In the genomic region with DNA sequence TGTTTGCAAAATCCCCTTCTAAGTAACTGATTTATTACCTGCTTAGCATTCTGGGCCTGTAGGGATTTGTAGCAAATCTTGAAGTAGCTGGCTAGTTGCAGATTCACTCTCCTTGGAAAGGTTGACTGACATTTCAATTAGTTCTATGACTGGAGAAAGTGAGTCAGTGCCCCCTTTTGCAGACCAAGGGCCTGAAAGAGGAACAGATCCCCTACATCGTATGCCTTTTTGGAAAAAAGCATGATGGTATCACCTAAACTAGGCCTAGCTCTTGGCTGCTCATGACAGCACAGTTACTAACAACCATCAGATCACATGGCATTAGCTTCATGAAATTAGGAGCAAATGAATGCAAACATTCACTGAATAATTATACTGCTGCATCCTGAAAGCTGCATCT, we compare ENCODE assay signal across 20 mouse cellular contexts. TPM values are rescaled to one million over a fixed set of nuclear protein-coding genes. Genes with fewer than 3 reads are reported as not detected.
DNase-seq lines count a peak whose midpoint lies in the region; TF ChIP-seq lines count a peak whose summit lies in the region.
"Had no signal": no experiment of that assay in that cellular context is flagged by ENCODE, and none has a peak within 500 bp of the region (broad histone marks: within the 10 kb centered on the region; RNA-seq: fewer than 3 reads in every experiment).

No protein-coding gene starts in this region.

- no peak overlapping the region for H3K27ac ChIP-seq in CH12.LX (ENCODE audit: insufficient read depth, low read depth)
- H3K27ac ChIP-seq in limb, embryonic 10.5 days = no peak overlapping the region

- H3K4me2 ChIP-seq in CH12.LX (ENCODE audit: insufficient read depth, low read depth, poor library complexity, severe bottlenecking) = no peak overlapping the region

- no peak for TF ChIP-seq POLR2A in CH12.LX (IDR thresholded peaks at IDR 0.05; ENCODE audit: low read depth, low read length)

- no peaks in the 10 kb centered on the region for H3K27me3 ChIP-seq in CH12.LX (replicated peaks)
- H3K27me3 ChIP-seq in limb, embryonic 10.5 days (ENCODE audit: low read depth, poor library complexity, severe bottlenecking) = peaks cover 88% of the 10 kb centered on the region

- TF ChIP-seq EP300 in CH12.LX (IDR thresholded peaks at IDR 0.05; ENCODE audit: low read length) = peak; percentile 50

- DNase-seq in CH12.LX (ENCODE audit: extremely low read depth) = peak; percentile 53
- DNase-seq in limb, embryonic 10.5 days (ENCODE audit: low spot score) = no peak
- DNase-seq: adrenal gland, adult 2 months; adrenal gland, adult 8-10 months; adrenal gland, postnatal 10 days; adrenal gland, postnatal 14 days; adrenal gland, postnatal 25 days; adrenal gland, postnatal 36 days; B cell, adult 2 months; cerebellum, adult 11 months; cerebellum, adult 11-12 months; cerebellum, adult 18-20 months; cerebellum, adult 2 months; cerebellum, adult 8-10 months had no signal

- no peak overlapping the region for H3K4me3 ChIP-seq in CH12.LX (replicated peaks in 1 of 3; ENCODE audit: low read depth in 2 of 3, low read length in 2 of 3, poor library complexity in 1 of 3)
- H3K4me3 ChIP-seq in limb, embryonic 10.5 days = no peak overlapping the region

- TF ChIP-seq RAD21 in CH12.LX (IDR thresholded peaks at IDR 0.05; ENCODE audit: low read depth, low read length) = no peak

- H3K9ac ChIP-seq in CH12.LX (ENCODE audit: insufficient read depth, low read depth) = no peak overlapping the region

- H3K9me3 ChIP-seq in CH12.LX (replicated peaks; ENCODE audit: low read length) = no peaks in the 10 kb centered on the region
- no peaks in the 10 kb centered on the region for H3K9me3 ChIP-seq in limb, embryonic 10.5 days (replicated peaks)
- H3K9me3 ChIP-seq: G1E had no signal

- no peak for TF ChIP-seq CTCF in CH12.LX (conservative IDR thresholded peaks at IDR 0.05 in 1 of 2, IDR thresholded peaks at IDR 0.05 in 1 of 2; ENCODE audit: low read depth in 2 of 2, low read length in 2 of 2)

- peaks cover 0 to 11% of the 10 kb centered on the region in 2 experiments; a peak in 2 of 4 replicates for H3K4me1 ChIP-seq in CH12.LX (ENCODE audit: control insufficient read depth in 1 of 2, insufficient read depth in 2 of 2)
- no peaks in the 10 kb centered on the region for H3K4me1 ChIP-seq in limb, embryonic 10.5 days

- 92% methylated on average over 1 of the region's 1 CpGs for WGBS in limb, embryonic 10.5 days

- in situ Hi-C loops in CH12.LX (cut with MboI; ENCODE audit: low pct_ligation_motif_present, low pct_unique_long_range_greater_than_20kb, low sequenced_read_pairs) = loop anchor here (25.0 kb wide), 1 partner anchor 328 kb away; no protein-coding TSS in a partner anchor

- dilution Hi-C loops in CH12.LX (cut with MboI; ENCODE audit: extremely low pct_ligation_motif_present, extremely low pct_unique_long_range_greater_than_20kb, low sequenced_read_pairs) = no loop called here

- H3K36me3 ChIP-seq in CH12.LX (replicated peaks in 1 of 2; ENCODE audit: control insufficient read depth in 1 of 2, insufficient read depth in 1 of 2, low read length in 1 of 2) = no peaks in the 10 kb centered on the region
- no peaks in the 10 kb centered on the region for H3K36me3 ChIP-seq in limb, embryonic 10.5 days
- H3K36me3 ChIP-seq: G1E had no signal

- no peaks in the 10 kb centered on the region for H3K79me2 ChIP-seq in CH12.LX (replicated peaks; ENCODE audit: control insufficient read depth, extremely low read depth, insufficient read depth, poor library complexity, severe bottlenecking)

TF ChIP-seq in CH12.LX, 34 proteins besides CTCF, POLR2A, EP300 and RAD21:
- TF ChIP-seq JUN (IDR thresholded peaks at IDR 0.05; ENCODE audit: insufficient read depth, low read depth, low read length) (peak; percentile 42; the same call in 1 of the 2 replicates), BHLHE40 (IDR thresholded peaks at IDR 0.05; ENCODE audit: low read depth, low read length) (0 out of 2 replicates have a peak, but pooled peaks have one; percentile 12), MAZ (IDR thresholded peaks at IDR 0.05; ENCODE audit: low read depth, low read length) (no peak), MAX (IDR thresholded peaks at IDR 0.05; ENCODE audit: low read length) (no peak), JUND (conservative IDR thresholded peaks at IDR 0.05; ENCODE audit: low read depth, low read length) (peak; percentile 76), MEF2A (IDR thresholded peaks at IDR 0.05; ENCODE audit: borderline replicate concordance, low read depth, low read length) (peak; percentile 77; the same call in 1 of the 2 replicates), IRF4 (IDR thresholded peaks at IDR 0.05; ENCODE audit: low read depth, low read length) (peak; percentile 44; the same call in 1 of the 2 replicates), PAX5 (IDR thresholded peaks at IDR 0.05; ENCODE audit: low read length) (no peak), ETS1 (conservative IDR thresholded peaks at IDR 0.05; ENCODE audit: low read depth, low read length) (peak; percentile 59), SMC3 (IDR thresholded peaks at IDR 0.05; ENCODE audit: low read depth, low read length) (no peak), MXI1 (IDR thresholded peaks at IDR 0.05; ENCODE audit: low read depth, low read length) (no peak), ZC3H11A (IDR thresholded peaks at IDR 0.05; ENCODE audit: low read depth, low read length) (no peak)

RNA-seq across cellular contexts. Expression of gene Egfl6, which starts 54.7 kb away (rescaled TPM):
- total RNA-seq in CH12.LX (2012; rRNA removed) (0.04 TPM in 2 replicates), CH12.LX (2014; rRNA removed) (not detected in 2 replicates)
- not detected in 2 replicates for polyA plus RNA-seq in CH12.LX (2012; ENCODE audit: insufficient read length, low read depth)
- 1.5 and 3.2 TPM in 2 replicates for polyA plus RNA-seq in limb, embryonic 10.5 days (2016; fragmentation: Nextera tagmentation; extraction: Ambion mirVana)
- total RNA-seq: G1E, MEL had no signal
- polyA plus RNA-seq: activated CD4-positive, CD25-positive, alpha-beta regulatory T cell, adult 4 months; C2C12; CD4-positive, CD25-positive, alpha-beta regulatory T cell, adult 4 months; G1E; Patski had no signal
